21 mouse cellular contexts compared by ENCODE assay signal in genomic region chr12:29700026-29700425, GRCm38 (mm10).
DNase-seq lines count a peak whose midpoint lies in the region; ATAC-seq lines count a peak whose summit lies in the region.
"Had no signal": no experiment of that assay in that cellular context is flagged by ENCODE, and none has a peak within 500 bp of the region (broad histone marks: within the 10 kb centered on the region; RNA-seq: fewer than 3 reads in every experiment).

No protein-coding gene starts in this region.

- peak overlapping the region; percentile 78 for H3K27ac ChIP-seq in hindbrain, embryonic 12.5 days
- no peak overlapping the region for H3K27ac ChIP-seq in hindbrain, embryonic 11.5 days (ENCODE audit: low read depth, low read length)
- peak overlapping the region; percentile 88 for H3K27ac ChIP-seq in forebrain, embryonic 14.5 days (ENCODE audit: low read depth, low read length)
- peak overlapping the region; percentile 95 for H3K27ac ChIP-seq in hindbrain, embryonic 14.5 days
- peak overlapping the region; percentile 32; the same call in 1 of the 2 replicates for H3K27ac ChIP-seq in neural tube, embryonic 12.5 days
- H3K27ac ChIP-seq: heart, embryonic 13.5 days; limb, embryonic 15.5 days had no signal

- no peak for ATAC-seq in hindbrain, embryonic 12.5 days (ENCODE audit: low FRiP score)
- no peak for ATAC-seq in hindbrain, embryonic 11.5 days (ENCODE audit: low FRiP score)
- ATAC-seq in forebrain, embryonic 14.5 days = no peak
- ATAC-seq in hindbrain, embryonic 14.5 days (ENCODE audit: low FRiP score) = no peak
- no peak for ATAC-seq in neural tube, embryonic 12.5 days (ENCODE audit: low FRiP score, low read depth)

- no peak overlapping the region for H3K9ac ChIP-seq in hindbrain, embryonic 12.5 days
- no peak overlapping the region for H3K9ac ChIP-seq in hindbrain, embryonic 11.5 days (ENCODE audit: low read depth, low read length)
- no peak overlapping the region for H3K9ac ChIP-seq in forebrain, embryonic 14.5 days (ENCODE audit: low read length)
- no peak overlapping the region for H3K9ac ChIP-seq in hindbrain, embryonic 14.5 days
- H3K9ac ChIP-seq in neural tube, embryonic 12.5 days = no peak overlapping the region
- H3K9ac ChIP-seq: heart, embryonic 13.5 days; limb, embryonic 15.5 days had no signal

- H3K36me3 ChIP-seq in hindbrain, embryonic 12.5 days = no peaks in the 10 kb centered on the region
- H3K36me3 ChIP-seq in hindbrain, embryonic 11.5 days (ENCODE audit: control insufficient read depth, insufficient read depth, low read length) = no peaks in the 10 kb centered on the region
- H3K36me3 ChIP-seq in forebrain, embryonic 14.5 days (ENCODE audit: control insufficient read depth, insufficient read depth, low read length) = no peaks in the 10 kb centered on the region
- H3K36me3 ChIP-seq in hindbrain, embryonic 14.5 days (replicated peaks; ENCODE audit: control insufficient read depth, insufficient read depth) = no peaks in the 10 kb centered on the region
- H3K36me3 ChIP-seq in neural tube, embryonic 12.5 days = no peaks in the 10 kb centered on the region
- H3K36me3 ChIP-seq: heart, embryonic 13.5 days; limb, embryonic 15.5 days had no signal

- no peak overlapping the region for H3K4me3 ChIP-seq in hindbrain, embryonic 12.5 days
- H3K4me3 ChIP-seq in hindbrain, embryonic 11.5 days (ENCODE audit: low read depth, low read length) = no peak overlapping the region
- no peak overlapping the region for H3K4me3 ChIP-seq in forebrain, embryonic 14.5 days (ENCODE audit: low read depth, low read length)
- H3K4me3 ChIP-seq in hindbrain, embryonic 14.5 days (replicated peaks; ENCODE audit: low read length) = no peak overlapping the region
- H3K4me3 ChIP-seq in neural tube, embryonic 12.5 days = no peak overlapping the region
- H3K4me3 ChIP-seq: heart, embryonic 13.5 days; limb, embryonic 15.5 days; megakaryocyte, embryonic 14.5 days had no signal

- 90% methylated on average over 3 of the region's 3 CpGs for WGBS in hindbrain, embryonic 12.5 days
- WGBS in hindbrain, embryonic 11.5 days = 87% methylated on average over 3 of the region's 3 CpGs
- WGBS in forebrain, embryonic 14.5 days = 92% methylated on average over 3 of the region's 3 CpGs
- WGBS in hindbrain, embryonic 14.5 days = 87% methylated on average over 3 of the region's 3 CpGs
- 87% methylated on average over 3 of the region's 3 CpGs for WGBS in neural tube, embryonic 12.5 days

- peaks cover 63% of the 10 kb centered on the region for H3K4me1 ChIP-seq in hindbrain, embryonic 12.5 days
- H3K4me1 ChIP-seq in hindbrain, embryonic 11.5 days (replicated peaks; ENCODE audit: control insufficient read depth, insufficient read depth, low read length) = peaks cover 24% of the 10 kb centered on the region
- H3K4me1 ChIP-seq in forebrain, embryonic 14.5 days (ENCODE audit: control insufficient read depth, insufficient read depth, low read length) = peaks cover 75% of the 10 kb centered on the region
- peaks cover 78% of the 10 kb centered on the region for H3K4me1 ChIP-seq in hindbrain, embryonic 14.5 days (replicated peaks; ENCODE audit: control insufficient read depth, insufficient read depth, low read length)
- peaks cover 64% of the 10 kb centered on the region for H3K4me1 ChIP-seq in neural tube, embryonic 12.5 days
- H3K4me1 ChIP-seq: megakaryocyte, embryonic 14.5 days had no signal

- no peak for DNase-seq in hindbrain, embryonic 11.5 days (ENCODE audit: low spot score)
- DNase-seq in forebrain, embryonic 14.5 days (ENCODE audit: low spot score) = no peak
- DNase-seq in hindbrain, embryonic 14.5 days (ENCODE audit: low spot score) = no peak
- no peak for DNase-seq in gastrocnemius, postnatal 36 days
- DNase-seq in thymus, postnatal 0 days (ENCODE audit: low spot score) = no peak
- DNase-seq: adrenal gland, postnatal 10 days; B cell, adult 2 months; cerebellum, adult 11 months; cerebellum, postnatal 36 days; gastrocnemius, postnatal 25 days; heart, postnatal 4 days; kidney, adult 2 months; kidney, postnatal 14 days; lung, postnatal 14 days; right cerebral cortex, postnatal 4 days; thymus, postnatal 4 days had no signal

- intact Hi-C loops in gastrocnemius, postnatal 36 days (cut with DNase I) = no loop called here

- H3K4me2 ChIP-seq in hindbrain, embryonic 12.5 days (replicated peaks) = no peak overlapping the region
- H3K4me2 ChIP-seq in hindbrain, embryonic 11.5 days (replicated peaks; ENCODE audit: low read depth, low read length) = no peak overlapping the region
- H3K4me2 ChIP-seq in forebrain, embryonic 14.5 days (ENCODE audit: low read length) = no peak overlapping the region; the same call in 1 of the 2 replicates
- no peak overlapping the region for H3K4me2 ChIP-seq in hindbrain, embryonic 14.5 days (replicated peaks)
- H3K4me2 ChIP-seq in neural tube, embryonic 12.5 days (replicated peaks) = no peak overlapping the region
- H3K4me2 ChIP-seq: heart, embryonic 13.5 days; limb, embryonic 15.5 days had no signal

- no peaks in the 10 kb centered on the region for H3K9me3 ChIP-seq in hindbrain, embryonic 12.5 days (replicated peaks)
- H3K9me3 ChIP-seq in hindbrain, embryonic 11.5 days (ENCODE audit: control insufficient read depth, low read length) = no peaks in the 10 kb centered on the region
- H3K9me3 ChIP-seq in forebrain, embryonic 14.5 days (replicated peaks; ENCODE audit: control insufficient read depth, low read length) = no peaks in the 10 kb centered on the region
- no peaks in the 10 kb centered on the region for H3K9me3 ChIP-seq in hindbrain, embryonic 14.5 days (ENCODE audit: control insufficient read depth, low read length)
- H3K9me3 ChIP-seq in neural tube, embryonic 12.5 days = no peaks in the 10 kb centered on the region
- H3K9me3 ChIP-seq: heart, embryonic 13.5 days; limb, embryonic 15.5 days had no signal

- H3K27me3 ChIP-seq in hindbrain, embryonic 12.5 days = no peaks in the 10 kb centered on the region
- no peaks in the 10 kb centered on the region for H3K27me3 ChIP-seq in hindbrain, embryonic 11.5 days (ENCODE audit: control insufficient read depth, insufficient read depth, low read length)
- no peaks in the 10 kb centered on the region for H3K27me3 ChIP-seq in forebrain, embryonic 14.5 days (replicated peaks; ENCODE audit: control insufficient read depth, insufficient read depth, low read length)
- no peaks in the 10 kb centered on the region for H3K27me3 ChIP-seq in hindbrain, embryonic 14.5 days (ENCODE audit: control insufficient read depth, insufficient read depth, low read length)
- H3K27me3 ChIP-seq in neural tube, embryonic 12.5 days (replicated peaks) = no peaks in the 10 kb centered on the region
- H3K27me3 ChIP-seq: heart, embryonic 13.5 days; limb, embryonic 15.5 days; megakaryocyte, embryonic 14.5 days had no signal
